ENCODE assay signal across 8 mouse cellular contexts in genomic region chr16:18589804-18590790, GRCm38 (mm10). TPM values are rescaled to one million over a fixed set of nuclear protein-coding genes. Genes with fewer than 3 reads are reported as not detected.
A peak's percentile ranks its signal among the peaks of the same experiment; 100 is the strongest.
DNase-seq lines count a peak whose midpoint lies in the region; ATAC-seq and TF ChIP-seq lines count a peak whose summit lies in the region.

Gene Tbx1 (minus strand): TSS chr16:18590671.

- DNase-seq in heart, postnatal 4 days, result no peak
- DNase-seq in ES-E14 (ENCODE audit: low read depth, low spot score), result no peak
- peak; percentile 49 for DNase-seq in retina, postnatal 1 day
- DNase-seq in adrenal gland, postnatal 36 days, result no peak

- H3K4me2 ChIP-seq in heart, embryonic 11.5 days, result peak within 1 kb of the TSS; percentile 58
- peak within 1 kb of the TSS; percentile 62 for H3K4me2 ChIP-seq in liver, embryonic 12.5 days

- H3K36me3 ChIP-seq in heart, embryonic 11.5 days (ENCODE audit: control insufficient read depth, insufficient read depth, low read length), result no peaks in the 10 kb centered on the region
- no peaks in the 10 kb centered on the region for H3K36me3 ChIP-seq in ES-E14 (ENCODE audit: control insufficient read depth, insufficient read depth, low read length, poor library complexity, severe bottlenecking)
- no peaks in the 10 kb centered on the region for H3K36me3 ChIP-seq in liver, embryonic 12.5 days

- peaks cover 93% of the 10 kb centered on the region for H3K27me3 ChIP-seq in heart, embryonic 11.5 days (ENCODE audit: control insufficient read depth, insufficient read depth, low read length)
- peaks cover 98% of the 10 kb centered on the region for H3K27me3 ChIP-seq in liver, embryonic 12.5 days (replicated peaks)

- no peak within 1 kb of the TSS for H3K27ac ChIP-seq in heart, embryonic 11.5 days (ENCODE audit: low read depth, low read length)
- no peak within 1 kb of the TSS for H3K27ac ChIP-seq in ES-E14 (ENCODE audit: insufficient read depth, low read depth, low read length, poor library complexity, severe bottlenecking)
- no peak within 1 kb of the TSS for H3K27ac ChIP-seq in liver, embryonic 12.5 days

- peak within 1 kb of the TSS; percentile 25 for H3K4me3 ChIP-seq in heart, embryonic 11.5 days (ENCODE audit: low read depth, low read length)
- H3K4me3 ChIP-seq in ES-E14 (ENCODE audit: insufficient read depth in 1 of 2, low read depth in 1 of 2, low read length in 2 of 2, poor library complexity in 1 of 2, severe bottlenecking in 1 of 2), result peak within 1 kb of the TSS; percentile 9 to 33; a peak in 3 of 4 replicates
- H3K4me3 ChIP-seq in liver, embryonic 12.5 days, result peak within 1 kb of the TSS; percentile 43

- in situ Hi-C loops in ES-E14 (cut with MboI; ENCODE audit: low sequenced_read_pairs in 2 of 2, unreplicated experiment in 2 of 2), result loop anchor here in 1 of 2 experiments (10.0 kb wide), 1 partner anchor 785 kb away; no protein-coding TSS in a partner anchor

- 2% methylated on average over 48 of the region's 48 CpGs for WGBS in heart, embryonic 11.5 days (ENCODE audit: insufficient replicate concordance)
- 3% methylated on average over 48 of the region's 48 CpGs for WGBS in liver, embryonic 12.5 days (ENCODE audit: insufficient replicate concordance)

- no peak for ATAC-seq in heart, embryonic 11.5 days (replicated peaks; ENCODE audit: insufficient number of reproducible peaks, low FRiP score, low TSS enrichment)
- peak; percentile 52 for ATAC-seq in granulocyte monocyte progenitor cell, adult 5-6 weeks (replicated peaks; ENCODE audit: poor library complexity, severe bottlenecking)
- no peak for ATAC-seq in liver, embryonic 12.5 days
- ATAC-seq in frontal cortex, adult (ENCODE audit: low TSS enrichment), result no peak

- peaks cover 35% of the 10 kb centered on the region for H3K4me1 ChIP-seq in heart, embryonic 11.5 days (ENCODE audit: control insufficient read depth, insufficient read depth, low read length)
- peaks cover 0 to 5% of the 10 kb centered on the region in 2 experiments; a peak in 1 of 4 replicates for H3K4me1 ChIP-seq in ES-E14 (ENCODE audit: control insufficient read depth in 2 of 2, insufficient read depth in 2 of 2, low read length in 2 of 2, poor library complexity in 1 of 2)
- peaks cover 41% of the 10 kb centered on the region for H3K4me1 ChIP-seq in liver, embryonic 12.5 days

- H3K9ac ChIP-seq in heart, embryonic 11.5 days (ENCODE audit: low read depth, low read length), result 0 out of 2 replicates have a peak within 1 kb of the TSS, but pooled peaks have one; percentile 7
- no peak within 1 kb of the TSS for H3K9ac ChIP-seq in ES-E14 (ENCODE audit: insufficient read depth, low read depth, low read length, poor library complexity, severe bottlenecking)
- H3K9ac ChIP-seq in liver, embryonic 12.5 days, result no peak within 1 kb of the TSS

- H3K9me3 ChIP-seq in heart, embryonic 11.5 days (replicated peaks; ENCODE audit: control insufficient read depth, low read length), result no peaks in the 10 kb centered on the region
- H3K9me3 ChIP-seq in ES-E14 (ENCODE audit: control insufficient read depth, insufficient read depth, low read depth, low read length), result no peaks in the 10 kb centered on the region
- no peaks in the 10 kb centered on the region for H3K9me3 ChIP-seq in liver, embryonic 12.5 days (replicated peaks)

TF ChIP-seq in ES-E14, 5 proteins besides CTCF, POLR2A, EP300 and RAD21:
- no peak for TF ChIP-seq MAFK (IDR thresholded peaks at IDR 0.05; ENCODE audit: insufficient read depth, low read depth, low read length)
- no peak for TF ChIP-seq ZNF384 (IDR thresholded peaks at IDR 0.05; ENCODE audit: low read depth, low read length)
- TF ChIP-seq HCFC1 (IDR thresholded peaks at IDR 0.05; ENCODE audit: borderline replicate concordance, insufficient read depth, low read length), result no peak
- no peak for TF ChIP-seq ZC3H11A (IDR thresholded peaks at IDR 0.05; ENCODE audit: borderline replicate concordance, low read depth, low read length)
- TF ChIP-seq CHD2 (IDR thresholded peaks at IDR 0.05; ENCODE audit: low read depth, low read length), result no peak

RNA-seq across cellular contexts. Expression of gene Tbx1, which starts in this region (rescaled TPM):
- 1.2 and 1.4 TPM in 2 replicates for polyA plus RNA-seq in heart, embryonic 11.5 days (2014; fragmentation: Nextera tagmentation; extraction: Ambion mirVana)
- total RNA-seq in heart, postnatal 4 days (2021), result under 1 TPM; 0.55 to 0.68 TPM
- total RNA-seq in ES-E14 (2012; rRNA removed), result 0.11 and 0.27 TPM in 2 replicates
- not detected in 2 replicates for total RNA-seq in granulocyte monocyte progenitor cell, adult 5-6 weeks (2014; fragmentation: Nextera tagmentation)
- total RNA-seq in granulocyte monocyte progenitor cell, adult 5-6 weeks (2017), result not detected in 2 replicates
- 0.08 TPM in 1 of 2 replicates, not detected in the other for polyA plus RNA-seq in liver, embryonic 12.5 days (2016; fragmentation: Nextera tagmentation; extraction: Ambion mirVana)
- under 1 TPM in 1 of 2 experiments, not detected in 1; 0.20 TPM for total RNA-seq in adrenal gland, postnatal 36 days (2021)

Comparison
In these comparisons a context has a peak if more than half of its experiments do, and no peak if none do; other contexts are left out.
1. Peak in ATAC-seq in granulocyte monocyte progenitor cell, adult 5-6 weeks; RNA of the gene not detected or under 1 TPM.